8 mouse cellular contexts compared by ENCODE assay signal in the genomic region with DNA sequence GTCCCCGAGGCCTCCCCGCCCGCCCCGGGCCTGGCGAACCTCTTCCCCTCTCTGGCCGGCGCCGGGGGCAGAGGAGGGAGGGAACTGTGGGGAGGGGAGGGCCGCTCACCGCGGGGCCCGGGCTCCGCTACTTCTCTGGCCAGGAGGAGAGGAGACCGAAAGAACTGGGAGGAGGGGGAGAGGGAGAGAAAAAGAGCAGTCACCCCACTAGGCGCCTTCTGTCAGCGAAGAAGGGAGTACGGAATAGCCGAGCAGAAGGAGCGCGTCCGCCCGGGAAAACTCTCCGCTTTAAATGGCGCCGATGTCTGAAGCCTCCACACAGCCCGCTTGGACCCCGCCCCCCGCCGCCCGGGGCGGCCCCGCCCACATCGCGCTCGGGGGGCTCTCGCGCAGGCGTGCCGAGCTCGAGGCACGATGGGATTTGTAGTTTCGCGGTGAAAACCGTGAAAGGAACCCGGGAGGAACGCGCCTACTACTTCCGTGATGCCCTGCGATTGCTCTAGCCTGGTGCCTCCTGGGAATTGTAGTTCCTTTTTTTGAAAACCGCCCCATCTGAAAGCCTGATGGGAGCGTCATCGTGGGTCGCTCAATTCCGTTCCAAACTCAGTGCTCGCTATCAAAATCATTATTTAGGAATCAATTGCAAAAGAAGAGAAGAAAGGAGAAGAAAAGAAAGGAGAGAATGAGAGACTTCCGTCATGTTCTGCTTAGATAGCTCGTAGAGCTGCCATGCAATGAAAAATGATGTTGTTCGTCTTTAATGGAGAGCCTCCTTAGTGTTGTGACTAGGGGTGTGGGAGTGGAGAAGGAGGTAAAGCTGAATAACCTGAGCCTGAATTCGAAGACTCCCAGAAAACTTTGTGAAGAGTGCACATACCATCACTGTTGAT. TPM values are rescaled to one million over a fixed set of nuclear protein-coding genes. Genes with fewer than 3 reads are reported as not detected.
DNase-seq lines count a peak whose midpoint lies in the region; ATAC-seq and TF ChIP-seq lines count a peak whose summit lies in the region.

A gene (minus strand): TSS at position 307 of the 890 bp plus-strand sequence.

- in situ Hi-C loops in ES-E14 (cut with MboI; ENCODE audit: low sequenced_read_pairs in 2 of 2, unreplicated experiment in 2 of 2) = no loop called here

- H3K27ac ChIP-seq in ES-E14 (ENCODE audit: insufficient read depth, low read depth, low read length, poor library complexity, severe bottlenecking) = peak within 1 kb of the TSS; percentile 96
- peak within 1 kb of the TSS; percentile 100 for H3K27ac ChIP-seq in forebrain, embryonic 15.5 days (replicated peaks)

- H3K27me3 ChIP-seq in forebrain, embryonic 15.5 days = no peaks in the 10 kb centered on the region

- peak within 1 kb of the TSS; percentile 96 for H3K9ac ChIP-seq in ES-E14 (ENCODE audit: insufficient read depth, low read depth, low read length, poor library complexity, severe bottlenecking)
- peak within 1 kb of the TSS; percentile 69 for H3K9ac ChIP-seq in forebrain, embryonic 15.5 days (replicated peaks)

- under 1% methylated on average over 54 of the region's 59 CpGs for WGBS in forebrain, embryonic 15.5 days
- under 1% methylated on average over 55 of the region's 59 CpGs for WGBS in lung, adult 2 months

- intact Hi-C loops in heart, postnatal 25 days (cut with DNase I) = loop anchor here (1.0 to 5.0 kb wide), 3 partner anchors 36 to 155 kb away; no protein-coding TSS in a partner anchor

- H3K4me2 ChIP-seq in forebrain, embryonic 15.5 days (replicated peaks) = peak within 1 kb of the TSS; percentile 93

- H3K4me1 ChIP-seq in ES-E14 (ENCODE audit: control insufficient read depth in 2 of 2, insufficient read depth in 2 of 2, low read length in 2 of 2, poor library complexity in 1 of 2) = no peaks in the 10 kb centered on the region
- peaks cover 27% of the 10 kb centered on the region for H3K4me1 ChIP-seq in forebrain, embryonic 15.5 days
- H3K4me1 ChIP-seq in lung, adult 2 months (ENCODE audit: control insufficient read depth, insufficient read depth, low read length) = no peaks in the 10 kb centered on the region

- no peak for TF ChIP-seq CTCF in lung, adult 2 months (IDR thresholded peaks at IDR 0.05; ENCODE audit: insufficient read depth, low read length)

- no peaks in the 10 kb centered on the region for H3K9me3 ChIP-seq in ES-E14 (ENCODE audit: control insufficient read depth, insufficient read depth, low read depth, low read length)
- H3K9me3 ChIP-seq in forebrain, embryonic 15.5 days = no peaks in the 10 kb centered on the region

- peak; percentile 95 for DNase-seq in ES-E14 (ENCODE audit: low read depth, low spot score)
- peak; percentile 98 for DNase-seq in cerebellum, adult 11-12 months
- peak; percentile 97 for DNase-seq in heart, postnatal 25 days (ENCODE audit: low spot score)
- DNase-seq in layer of hippocampus, adult 18-20 months (ENCODE audit: low spot score in 2 of 2) = peak; percentile 98 to 99
- peak; percentile 95 for DNase-seq in lung, adult 2 months
- DNase-seq in thymus, adult 18-20 months = peak; percentile 96 to 97

- TF ChIP-seq POLR2A in lung, adult 2 months (IDR thresholded peaks at IDR 0.05; ENCODE audit: borderline replicate concordance, extremely low read depth, low read depth, low read length) = peak; percentile 97; the same call in 1 of the 2 replicates

- H3K36me3 ChIP-seq in ES-E14 (ENCODE audit: control insufficient read depth, insufficient read depth, low read length, poor library complexity, severe bottlenecking) = peaks cover 10% of the 10 kb centered on the region
- no peaks in the 10 kb centered on the region for H3K36me3 ChIP-seq in forebrain, embryonic 15.5 days

- peak within 1 kb of the TSS; percentile 78 to 91 for H3K4me3 ChIP-seq in ES-E14 (ENCODE audit: insufficient read depth in 1 of 2, low read depth in 1 of 2, low read length in 2 of 2, poor library complexity in 1 of 2, severe bottlenecking in 1 of 2)
- peak within 1 kb of the TSS; percentile 79 for H3K4me3 ChIP-seq in forebrain, embryonic 15.5 days
- H3K4me3 ChIP-seq in lung, adult 2 months (replicated peaks; ENCODE audit: extremely low read depth, low read depth, low read length) = peak within 1 kb of the TSS; percentile 96

- ATAC-seq in forebrain, embryonic 15.5 days (replicated peaks) = peak; percentile 95
- ATAC-seq in neutrophil, adult 5-6 weeks (ENCODE audit: extremely low read depth, insufficient number of reproducible peaks, low FRiP score, poor library complexity, severe bottlenecking) = peak; percentile 83

TF ChIP-seq in ES-E14, 5 proteins besides CTCF, POLR2A, EP300 and RAD21:
- TF ChIP-seq CHD2 (IDR thresholded peaks at IDR 0.05; ENCODE audit: low read depth, low read length) = peak; percentile 96
- TF ChIP-seq ZNF384 (IDR thresholded peaks at IDR 0.05; ENCODE audit: low read depth, low read length) = no peak
- TF ChIP-seq HCFC1 (IDR thresholded peaks at IDR 0.05; ENCODE audit: borderline replicate concordance, insufficient read depth, low read length) = peak; percentile 100
- TF ChIP-seq MAFK (IDR thresholded peaks at IDR 0.05; ENCODE audit: insufficient read depth, low read depth, low read length) = no peak
TF ChIP-seq in ES-E14: peak in this region for 2.

RNA-seq across cellular contexts. Expression of the gene that starts here (rescaled TPM):
- total RNA-seq in ES-E14 (2012; rRNA removed) = 109 and 165 TPM in 2 replicates
- 55.2 and 56.5 TPM in 2 replicates for polyA plus RNA-seq in forebrain, embryonic 15.5 days (2015; fragmentation: Nextera tagmentation; extraction: Ambion mirVana)
- total RNA-seq in heart, postnatal 25 days (2021) = 100 to 1,000 TPM; 296 to 335 TPM
- 100 to 1,000 TPM; 189 to 190 TPM for total RNA-seq in layer of hippocampus, adult 18-20 months (2021)
- polyA plus RNA-seq in lung, adult 2 months (2012; rRNA removed) = 131 and 136 TPM in 2 replicates
- total RNA-seq in neutrophil, adult 5-6 weeks (2017) = 257 and 330 TPM in 2 replicates

Comparison
In these comparisons a context has a peak if more than half of its experiments do, and no peak if none do; other contexts are left out.
1. Peak in every context shown above with its lines: DNase-seq, ATAC-seq, H3K4me3 ChIP-seq and H3K27ac ChIP-seq.